Mouse (Mus musculus) gastrocnemius, adult 18-20 months (tissue): ENCODE results near the gene Flnc. TPM values are rescaled to one million over a fixed set of nuclear protein-coding genes. Genes with fewer than 3 reads are reported as not detected.
"Not testable (repeated sequence)": the region's sequence is repeated elsewhere in the genome, so short reads cannot be mapped to it uniquely, and the experiment has no call there.

Experiments
- DNase-seq: peaks from one replicate; pipeline ENCODE4 v3.0.0; 2021; ENCODE audit warnings: low spot score
- long read RNA-seq, 2 experiments: library from polyadenylated mRNA; stranded (forward); transcript quantifications; one replicate each; pipeline ENCODE4 v2.0.0; 2021
- total RNA-seq, 2 experiments: library from RNA; stranded (reverse); gene quantifications; 2 replicates each; pipeline ENCODE4 v1.2.3; 2021

Flnc gene
- total RNA-seq: 100 to 1,000 TPM; 349 to 691 TPM
- long read RNA-seq, experiment 1, full-length matches to known transcripts: 15 of 142 reads
- long read RNA-seq, experiment 1, partial matches to known transcripts: 112 of 142 reads
- long read RNA-seq, experiment 1, other reads (novel, unspliced or antisense): 15 of 142 reads
- long read RNA-seq, experiment 2, full-length matches to known transcripts: 15 of 152 reads
- long read RNA-seq, experiment 2, partial matches to known transcripts: 129 of 152 reads
- long read RNA-seq, experiment 2, other reads (novel, unspliced or antisense): 8 of 152 reads

DNA sequence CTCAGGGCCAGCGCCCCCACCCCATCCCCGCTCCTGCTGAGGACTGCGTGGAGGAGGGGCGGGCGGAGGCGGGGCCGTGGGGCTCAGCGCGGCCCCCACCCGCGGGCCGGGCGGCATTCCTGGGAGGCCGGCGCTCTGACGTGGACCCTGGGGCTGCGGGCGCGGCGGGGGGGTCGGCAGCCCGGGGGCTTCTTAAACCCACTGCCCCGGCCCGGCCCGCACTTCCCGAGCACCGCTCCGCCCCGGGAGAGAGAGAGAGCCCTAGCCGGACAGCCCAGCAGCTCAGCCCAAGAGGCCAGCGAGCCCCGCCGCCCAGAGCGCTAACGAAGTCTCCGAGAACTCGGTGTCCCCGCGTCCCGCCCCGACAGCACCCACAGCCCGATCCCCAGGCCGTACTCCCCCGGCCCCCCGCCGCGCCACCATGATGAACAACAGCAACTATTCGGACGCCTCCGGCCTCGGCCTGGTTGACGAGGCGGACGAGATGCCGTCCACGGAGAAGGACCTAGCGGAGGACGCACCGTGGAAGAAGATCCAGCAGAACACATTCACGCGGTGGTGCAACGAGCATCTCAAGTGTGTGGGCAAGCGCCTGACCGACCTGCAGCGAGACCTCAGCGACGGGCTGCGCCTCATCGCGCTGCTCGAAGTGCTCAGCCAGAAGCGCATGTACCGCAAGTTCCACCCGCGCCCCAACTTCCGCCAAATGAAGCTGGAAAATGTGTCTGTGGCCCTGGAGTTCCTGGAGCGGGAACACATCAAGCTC lies at the start of gene Flnc:
Gene Flnc (plus strand): TSS at position 219 of the 766 bp plus-strand sequence.
- DNase-seq: peak; percentile 63

DNA sequence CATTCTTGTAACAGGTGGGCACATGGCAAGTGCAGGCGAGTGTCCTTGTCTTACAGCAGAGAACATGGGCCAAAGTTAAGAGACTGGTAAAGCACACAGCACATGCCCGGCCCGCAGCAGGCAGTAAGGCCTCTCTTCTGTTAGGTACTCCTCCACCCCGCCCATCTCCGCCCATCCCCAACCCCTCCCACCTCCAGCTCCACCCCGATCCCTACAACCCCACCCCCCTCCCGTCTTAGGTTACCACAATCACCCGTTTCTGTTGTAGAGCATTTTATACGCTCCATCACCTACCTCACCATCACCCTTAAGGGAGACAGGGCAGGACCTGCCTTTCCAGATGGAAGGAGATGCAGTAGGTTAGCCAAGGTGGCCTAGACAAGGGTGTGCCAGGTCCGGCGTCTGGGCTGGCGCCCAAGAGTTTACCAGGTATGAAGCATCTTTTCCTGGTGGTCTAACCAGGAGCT lies 45.0 kb upstream of the Flnc start, which contains the start of gene Opn1sw:
Gene Opn1sw (minus strand): TSS at position 417 of the 467 bp plus-strand sequence.
- DNase-seq: no peak

- peak; percentile 95 for DNase-seq
Measured at GRCm38 (mm10) chr6:29388606-29389080, 44.4 kb upstream of the Flnc start.

- DNase-seq: no peak
Measured at GRCm38 (mm10) chr6:29389425-29389824, 43.6 kb upstream of the Flnc start.

DNA sequence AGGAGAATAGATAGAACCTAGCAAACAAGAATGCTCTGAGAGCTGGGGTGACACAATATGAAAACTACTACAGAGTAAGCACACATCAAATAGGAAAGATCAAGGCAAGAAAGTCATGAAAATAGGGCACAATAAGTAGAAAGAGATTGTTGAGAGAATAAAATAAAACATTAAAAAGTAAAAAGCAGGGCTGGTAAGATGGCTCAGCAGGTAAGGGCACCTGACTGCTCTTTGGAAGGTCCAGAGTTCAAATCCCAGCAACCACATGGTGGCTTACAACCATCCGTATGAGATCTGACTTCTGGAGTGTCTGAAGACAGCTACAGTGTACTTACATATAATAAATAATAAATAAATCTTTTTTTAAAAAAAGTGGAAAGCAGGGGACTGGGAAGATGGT lies 42.6 kb upstream of the Flnc start:
- DNase-seq: not testable (repeated sequence)

DNA sequence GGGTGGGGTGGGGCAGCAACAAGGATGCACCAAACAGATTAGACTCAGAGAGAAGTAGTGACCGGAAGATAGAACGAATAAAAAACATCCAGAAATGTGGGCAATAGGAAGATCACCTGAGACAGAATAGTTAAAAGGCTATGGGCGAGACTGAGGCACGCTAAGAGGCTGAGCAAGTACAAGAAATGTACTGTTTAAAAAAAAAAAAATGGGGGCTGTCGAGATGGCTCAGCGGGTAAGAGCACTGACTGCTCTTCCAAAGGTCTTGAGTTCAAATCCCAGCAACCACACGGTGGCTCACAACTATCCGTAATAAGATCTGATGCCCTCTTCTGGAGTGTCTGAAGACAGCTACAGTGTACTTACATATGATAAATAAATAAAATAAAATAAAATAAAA lies 41.8 kb upstream of the Flnc start:
- not testable (repeated sequence) for DNase-seq

DNA sequence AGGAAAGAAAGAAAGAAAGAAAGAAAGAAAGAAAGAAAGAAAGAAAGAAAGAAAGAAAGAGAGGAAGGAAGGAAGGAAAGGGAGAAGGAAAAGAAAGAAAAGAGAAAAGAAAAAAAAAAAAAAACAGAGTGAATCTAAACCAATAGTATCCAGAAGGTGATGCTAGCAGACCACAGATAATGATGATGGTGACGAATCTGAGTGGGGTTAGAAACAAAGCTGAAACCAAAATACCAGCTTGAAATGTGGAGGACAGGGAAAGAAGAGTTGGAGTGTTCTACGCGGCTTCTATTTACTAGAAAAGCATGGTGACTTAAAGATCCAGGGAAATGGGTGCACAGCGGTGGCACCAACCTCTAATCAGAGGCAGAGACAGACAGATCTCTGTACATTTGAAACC lies 41.3 kb upstream of the Flnc start:
- no peak for DNase-seq

DNA sequence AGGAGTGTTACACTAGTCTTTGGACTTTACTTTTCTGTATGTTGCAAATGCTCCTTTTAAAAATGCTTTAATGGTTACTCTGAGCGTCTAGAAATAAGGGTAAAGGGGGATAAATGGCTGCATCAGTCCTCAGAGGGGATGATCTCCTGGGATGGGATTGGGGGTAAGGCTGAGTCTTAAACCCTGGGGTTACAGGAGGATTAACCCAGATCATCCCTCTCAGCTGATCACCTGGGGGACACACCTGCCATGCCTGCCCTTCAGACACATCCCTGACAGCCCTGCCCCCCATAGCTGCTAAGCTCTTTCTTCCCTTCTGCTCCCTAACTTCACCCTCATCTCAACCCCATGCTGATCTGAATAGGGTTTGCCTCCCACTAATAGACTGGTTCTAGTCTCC lies 38.8 kb upstream of the Flnc start:
- DNase-seq: no peak

GRCm38 (mm10) chr6:29395910-29396713 lies 36.9 kb upstream of the Flnc start, which contains the start of gene Ccdc136:
Gene Ccdc136 (plus strand): TSS chr6:29396309.
- DNase-seq: peak; percentile 70

DNA sequence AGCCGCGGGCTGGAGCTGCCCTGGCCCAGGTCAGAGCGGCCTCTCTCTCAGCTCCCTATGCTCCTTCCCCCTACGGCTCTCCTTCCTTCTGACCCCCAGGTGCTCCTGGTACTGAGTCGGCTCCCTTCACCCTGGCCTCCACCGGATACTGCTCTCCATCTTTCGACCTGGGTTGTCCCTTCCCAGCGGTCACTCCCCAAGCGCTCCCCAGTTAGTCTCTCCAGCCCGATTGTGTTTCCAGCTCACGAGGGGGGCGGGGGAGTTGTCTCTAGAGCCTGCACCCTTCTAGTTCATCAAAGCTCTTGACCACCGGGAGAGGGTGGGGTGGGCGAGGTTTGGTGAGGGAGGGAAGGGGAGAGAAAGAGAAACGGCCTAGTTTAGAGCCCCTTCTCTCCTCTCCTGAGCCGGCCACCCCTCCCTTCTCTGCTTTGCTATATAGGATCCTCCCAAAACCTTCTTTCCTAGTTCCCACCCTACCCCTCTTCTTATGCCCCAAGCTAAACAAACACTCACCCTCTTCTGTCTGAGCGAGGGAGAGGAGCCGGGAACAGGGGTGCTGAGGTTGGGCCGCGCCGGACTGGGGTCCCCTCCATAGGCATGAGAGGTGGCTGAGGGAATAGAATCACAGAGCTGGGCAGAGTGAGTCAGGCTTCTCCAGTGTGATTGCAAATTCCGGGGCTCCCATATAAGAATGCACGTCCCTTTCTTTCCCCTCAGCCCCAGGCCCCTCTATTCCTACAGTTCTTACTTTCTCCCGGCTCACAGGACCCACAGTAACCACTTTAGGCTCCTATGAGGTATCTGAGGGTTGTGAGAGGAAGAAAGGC lies 36.1 kb upstream of the Flnc start:
- DNase-seq: no peak

GRCm38 (mm10) chr6:29397575-29397974 lies 35.5 kb upstream of the Flnc start:
- DNase-seq: no peak

- DNase-seq: no peak
Measured at GRCm38 (mm10) chr6:29399851-29400250, 33.2 kb upstream of the Flnc start.

- peak; percentile 49 for DNase-seq
Measured at GRCm38 (mm10) chr6:29402693-29403342, 30.2 kb upstream of the Flnc start.

DNA sequence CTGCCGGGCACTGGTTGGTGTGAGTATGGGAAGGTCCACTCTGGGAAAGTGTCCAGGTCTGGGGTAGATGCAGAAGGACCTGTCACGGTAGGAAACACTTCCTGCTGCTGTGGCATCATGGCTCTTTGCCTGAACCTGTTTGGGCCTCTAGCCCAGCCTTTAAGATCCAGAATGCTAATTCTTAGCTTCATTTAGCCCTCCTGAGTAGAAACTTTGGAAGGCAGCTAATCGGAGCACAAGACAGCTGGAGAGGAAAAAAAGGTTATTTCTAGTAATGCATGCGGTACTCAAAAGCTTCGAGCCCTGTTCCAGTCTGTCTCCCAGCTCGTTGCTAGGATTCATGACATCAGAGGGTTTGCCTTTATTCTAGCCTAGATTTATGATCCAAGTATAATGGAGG lies 26.6 kb upstream of the Flnc start:
- DNase-seq: no peak

GRCm38 (mm10) chr6:29415446-29415845 lies 17.6 kb upstream of the Flnc start:
- DNase-seq: no peak

DNA sequence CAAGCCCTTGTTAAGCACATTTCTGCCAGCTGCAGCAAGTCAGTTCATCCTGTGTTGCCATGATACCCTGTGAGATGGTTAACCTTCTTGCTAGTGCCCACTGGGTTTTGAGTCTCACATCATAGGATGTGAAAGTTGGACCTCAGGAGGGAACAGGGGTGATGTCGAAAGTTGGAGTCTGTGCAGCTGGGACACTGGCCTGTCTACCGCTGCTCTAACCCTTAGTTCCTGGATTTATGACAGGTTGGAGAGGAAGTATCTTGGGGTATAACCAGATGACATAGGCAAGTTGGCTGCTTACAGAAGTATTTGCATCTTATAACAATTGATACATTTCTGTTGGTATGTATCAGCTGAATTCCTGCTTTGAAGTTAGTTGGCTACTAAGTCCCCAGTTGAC lies 12.5 kb upstream of the Flnc start:
- no peak for DNase-seq

DNA sequence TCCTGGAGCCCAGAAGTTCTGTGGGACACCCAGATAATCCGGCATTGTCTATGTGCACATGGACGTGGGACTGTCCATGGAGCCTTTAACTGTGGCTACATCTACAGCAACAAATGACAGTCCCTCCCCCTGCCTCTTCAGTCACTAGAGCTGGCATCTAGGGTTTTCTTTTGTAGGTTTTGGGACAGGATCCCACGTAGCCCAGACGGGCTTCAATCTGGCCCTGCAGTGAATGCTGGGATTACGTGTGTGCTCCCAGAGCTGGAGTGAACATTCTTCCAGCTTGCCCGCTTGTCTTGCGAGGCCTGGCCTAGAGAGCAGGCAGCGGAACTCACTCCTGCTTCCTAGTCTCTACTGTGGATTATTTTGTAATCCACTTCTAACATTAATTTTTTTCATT lies 7.9 kb upstream of the Flnc start:
- DNase-seq: no peak

- no peak for DNase-seq
Measured at GRCm38 (mm10) chr6:29426331-29426730, 6.7 kb upstream of the Flnc start.

- no peak for DNase-seq
Measured at GRCm38 (mm10) chr6:29428171-29428570, 4.9 kb upstream of the Flnc start.
